Mouse (Mus musculus): Measurements from ENCODE around the gene Slain2. TPM values are rescaled to one million over a fixed set of nuclear protein-coding genes. Genes with fewer than 3 reads are reported as not detected.

Slain2 gene
- polyA plus RNA-seq (2015; fragmentation: Nextera tagmentation; extraction: Ambion mirVana), result 22.6 and 24.0 TPM in 2 replicates

GRCm38 (mm10) chr5:72913648-72914557 lies at the start of gene Slain2:
Gene Slain2 (plus strand): TSS chr5:72914304.
- ATAC-seq (replicated peaks; ENCODE audit: extremely low read depth, insufficient read depth, low FRiP score), result peak; percentile 94
- Histone ChIP-seq H3K9ac (ENCODE audit: low read length) (peak within 1 kb of the TSS; percentile 99), H3K4me2 (ENCODE audit: low read depth, low read length) (peak within 1 kb of the TSS; percentile 81), H3K27ac (ENCODE audit: low read length) (peak within 1 kb of the TSS; percentile 98), H3K4me1 (ENCODE audit: control insufficient read depth, insufficient read depth, low read length) (peaks cover 38% of the 10 kb centered on the region), H3K9me3 (replicated peaks; ENCODE audit: control insufficient read depth, low read length) (no peaks in the 10 kb centered on the region), H3K4me3 (ENCODE audit: low read length) (peak within 1 kb of the TSS; percentile 76), H3K27me3 (ENCODE audit: control insufficient read depth, insufficient read depth, low read length) (no peaks in the 10 kb centered on the region), H3K36me3 (ENCODE audit: control insufficient read depth, insufficient read depth) (no peaks in the 10 kb centered on the region)
- WGBS, result under 1% methylated on average over 81 of the region's 83 CpGs

- Histone ChIP-seq H3K9me3 (replicated peaks; ENCODE audit: control insufficient read depth, low read length) (peaks cover 3% of the 10 kb centered on the region; the same call in 1 of the 2 replicates), H3K4me3 (ENCODE audit: low read length) (no peak overlapping the region), H3K27ac (ENCODE audit: low read length) (no peak overlapping the region), H3K9ac (ENCODE audit: low read length) (no peak overlapping the region), H3K4me1 (ENCODE audit: control insufficient read depth, insufficient read depth, low read length) (peaks cover 25% of the 10 kb centered on the region), H3K4me2 (ENCODE audit: low read depth, low read length) (no peak overlapping the region), H3K36me3 (ENCODE audit: control insufficient read depth, insufficient read depth) (peaks cover 3% of the 10 kb centered on the region; the same call in 1 of the 2 replicates), H3K27me3 (ENCODE audit: control insufficient read depth, insufficient read depth, low read length) (no peaks in the 10 kb centered on the region)
- 76% methylated on average over 3 of the region's 3 CpGs for WGBS
- ATAC-seq (replicated peaks; ENCODE audit: extremely low read depth, insufficient read depth, low FRiP score), result no peak
Measured at GRCm38 (mm10) chr5:72864654-72865178, 49.4 kb upstream of the Slain2 start.

DNA sequence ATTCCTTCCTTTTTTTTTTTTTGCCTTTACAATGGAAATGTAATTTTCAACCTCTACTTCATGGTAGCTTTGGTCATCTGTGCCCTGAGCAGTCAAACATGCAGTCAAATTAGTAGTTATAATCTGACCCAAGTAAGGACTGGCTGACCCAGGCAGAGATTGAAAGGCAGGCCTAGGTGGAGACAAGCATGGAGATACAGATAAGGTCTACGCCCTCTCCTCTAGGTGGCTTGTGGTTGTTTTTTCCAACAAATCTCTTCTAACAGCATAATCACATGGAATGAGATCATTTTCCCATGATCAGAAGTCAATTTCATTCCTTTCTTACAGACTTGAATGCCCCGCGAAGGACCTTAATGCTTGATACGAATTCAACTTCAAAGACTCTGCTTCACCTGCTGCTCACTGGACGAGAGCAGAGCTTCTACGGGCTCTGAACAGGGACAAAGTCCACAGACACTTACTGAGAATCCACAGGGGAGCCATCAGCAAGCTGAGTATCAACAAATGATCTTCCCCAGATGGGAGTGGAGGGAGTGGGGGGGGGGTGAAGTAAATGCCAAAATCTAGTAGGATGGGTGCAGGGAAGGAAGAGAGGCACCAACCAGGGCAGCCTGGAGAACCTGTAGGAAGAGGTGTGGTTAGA lies 47.7 kb upstream of the Slain2 start:
- Histone ChIP-seq H3K4me3 (ENCODE audit: low read length) (peak overlapping the region; percentile 14; the same call in 1 of the 2 replicates), H3K4me1 (ENCODE audit: control insufficient read depth, insufficient read depth, low read length) (peaks cover 25% of the 10 kb centered on the region), H3K9ac (ENCODE audit: low read length) (no peak overlapping the region), H3K27me3 (ENCODE audit: control insufficient read depth, insufficient read depth, low read length) (no peaks in the 10 kb centered on the region), H3K4me2 (ENCODE audit: low read depth, low read length) (peak overlapping the region; percentile 94), H3K27ac (ENCODE audit: low read length) (no peak overlapping the region), H3K9me3 (replicated peaks; ENCODE audit: control insufficient read depth, low read length) (0 out of 2 replicates have a peak, but pooled peaks cover 3% of the 10 kb centered on the region), H3K36me3 (ENCODE audit: control insufficient read depth, insufficient read depth) (no peaks in the 10 kb centered on the region)
- WGBS, result 65% methylated on average over 6 of the region's 6 CpGs
- ATAC-seq (replicated peaks; ENCODE audit: extremely low read depth, insufficient read depth, low FRiP score), result no peak

GRCm38 (mm10) chr5:72867036-72867672 lies 47.0 kb upstream of the Slain2 start:
- no peaks in the 10 kb centered on the region for H3K36me3 ChIP-seq (ENCODE audit: control insufficient read depth, insufficient read depth)
- H3K9me3 ChIP-seq (replicated peaks; ENCODE audit: control insufficient read depth, low read length), result 0 out of 2 replicates have a peak, but pooled peaks cover 3% of the 10 kb centered on the region
- peak overlapping the region; percentile 82 for H3K9ac ChIP-seq (ENCODE audit: low read length)
- H3K4me1 ChIP-seq (ENCODE audit: control insufficient read depth, insufficient read depth, low read length), result peaks cover 25% of the 10 kb centered on the region
- H3K4me2 ChIP-seq (ENCODE audit: low read depth, low read length), result peak overlapping the region; percentile 94
- H3K27me3 ChIP-seq (ENCODE audit: control insufficient read depth, insufficient read depth, low read length), result no peaks in the 10 kb centered on the region
- ATAC-seq (replicated peaks; ENCODE audit: extremely low read depth, insufficient read depth, low FRiP score), result no peak
- no peak overlapping the region for H3K27ac ChIP-seq (ENCODE audit: low read length)
- peak overlapping the region; percentile 85 for H3K4me3 ChIP-seq (ENCODE audit: low read length)
- 38% methylated on average over 16 of the region's 16 CpGs for WGBS

GRCm38 (mm10) chr5:72868091-72868875 lies 45.8 kb upstream of the Slain2 start, which contains the start of gene Tec:
Gene Tec (minus strand): TSS chr5:72868483.
- peak; percentile 93 for ATAC-seq (replicated peaks; ENCODE audit: extremely low read depth, insufficient read depth, low FRiP score)
- WGBS, result under 1% methylated on average over 60 of the region's 60 CpGs

DNA sequence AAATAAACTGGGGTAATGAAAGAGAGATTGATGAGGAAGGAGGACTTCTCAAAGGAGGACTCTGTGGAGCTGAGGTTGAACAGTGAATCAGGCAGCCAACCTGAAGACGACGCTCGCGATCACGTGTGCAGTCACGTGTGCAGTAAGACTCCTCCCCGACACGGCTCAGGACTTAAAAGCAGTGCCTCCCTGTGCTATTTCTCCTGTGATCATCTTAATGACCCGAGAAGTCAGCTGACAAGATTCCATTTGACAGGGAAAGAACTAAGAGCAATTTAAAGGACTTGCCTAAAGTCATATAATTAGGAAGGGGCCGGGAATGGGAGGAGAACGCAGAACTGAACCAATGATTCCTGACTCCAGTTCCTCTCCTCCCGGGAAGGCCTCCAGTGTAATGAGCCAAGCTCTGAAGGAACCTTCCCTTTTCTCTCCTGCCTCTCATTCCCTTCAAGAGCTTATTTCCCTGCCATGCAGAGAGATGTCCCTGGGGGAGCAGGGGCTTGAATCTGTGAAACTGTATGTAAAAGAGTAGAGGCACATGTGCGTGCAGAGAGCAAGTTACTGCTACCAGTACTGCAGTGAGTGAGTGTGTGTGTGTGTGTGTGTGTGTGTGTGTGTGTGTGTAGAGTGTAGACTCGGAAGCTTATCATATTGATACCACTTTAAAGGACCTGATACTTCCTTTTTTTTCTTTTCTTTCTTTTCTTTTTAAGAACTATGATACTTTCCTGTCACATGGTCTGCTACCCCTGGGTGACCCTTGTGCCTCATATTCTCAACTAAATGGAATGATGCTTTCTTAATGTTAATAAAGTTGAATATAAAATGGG lies 44.1 kb upstream of the Slain2 start:
- no peaks in the 10 kb centered on the region for H3K36me3 ChIP-seq (ENCODE audit: control insufficient read depth, insufficient read depth)

More at GRCm38 (mm10) chr5:72868091-72868875, 45.8 kb upstream of the Slain2 start, which contains the start of gene Tec:
- peak within 1 kb of the TSS; percentile 82 for H3K9ac ChIP-seq (ENCODE audit: low read length)
- H3K27ac ChIP-seq (ENCODE audit: low read length), result peak within 1 kb of the TSS; percentile 80
- H3K4me3 ChIP-seq (ENCODE audit: low read length), result peak within 1 kb of the TSS; percentile 85
- H3K4me2 ChIP-seq (ENCODE audit: low read depth, low read length), result peak within 1 kb of the TSS; percentile 94
- H3K4me1 ChIP-seq (ENCODE audit: control insufficient read depth, insufficient read depth, low read length), result peaks cover 25% of the 10 kb centered on the region
- no peaks in the 10 kb centered on the region for H3K36me3 ChIP-seq (ENCODE audit: control insufficient read depth, insufficient read depth)
- H3K27me3 ChIP-seq (ENCODE audit: control insufficient read depth, insufficient read depth, low read length), result no peaks in the 10 kb centered on the region
- H3K9me3 ChIP-seq (replicated peaks; ENCODE audit: control insufficient read depth, low read length), result 0 out of 2 replicates have a peak, but pooled peaks cover 3% of the 10 kb centered on the region

DNA sequence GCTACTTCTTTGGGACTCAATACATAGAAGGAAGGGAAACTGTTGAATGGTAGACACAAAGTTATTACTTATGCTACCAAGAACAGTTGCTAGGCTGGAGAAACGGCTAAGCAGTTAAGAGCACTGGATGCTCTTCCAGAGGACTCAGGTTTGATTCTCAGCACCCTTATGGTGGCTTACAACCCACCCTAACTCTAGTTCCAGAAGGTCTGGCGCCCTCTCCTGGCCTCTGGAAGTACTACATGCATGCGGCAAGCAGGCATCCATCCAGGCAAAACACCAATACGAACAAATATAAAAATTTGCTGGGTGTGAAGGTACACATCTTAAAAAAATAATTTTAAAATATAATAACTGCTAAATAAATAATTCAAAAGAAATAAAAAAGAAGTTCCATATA lies 43.0 kb upstream of the Slain2 start:
- H3K27me3 ChIP-seq (ENCODE audit: control insufficient read depth, insufficient read depth, low read length), result no peaks in the 10 kb centered on the region
- 0 out of 2 replicates have a peak, but pooled peaks cover 3% of the 10 kb centered on the region for H3K9me3 ChIP-seq (replicated peaks; ENCODE audit: control insufficient read depth, low read length)
- no peak overlapping the region for H3K9ac ChIP-seq (ENCODE audit: low read length)
- H3K4me1 ChIP-seq (ENCODE audit: control insufficient read depth, insufficient read depth, low read length), result peaks cover 25% of the 10 kb centered on the region
- no peak overlapping the region for H3K27ac ChIP-seq (ENCODE audit: low read length)
- H3K4me2 ChIP-seq (ENCODE audit: low read depth, low read length), result no peak overlapping the region
- H3K36me3 ChIP-seq (ENCODE audit: control insufficient read depth, insufficient read depth), result no peaks in the 10 kb centered on the region
- no peak overlapping the region for H3K4me3 ChIP-seq (ENCODE audit: low read length)
- WGBS, result 78% methylated on average over 4 of the region's 4 CpGs
- no peak for ATAC-seq (replicated peaks; ENCODE audit: extremely low read depth, insufficient read depth, low FRiP score)

More for the DNA sequence above, 44.1 kb upstream of the Slain2 start:
- H3K27me3 ChIP-seq (ENCODE audit: control insufficient read depth, insufficient read depth, low read length), result no peaks in the 10 kb centered on the region
- no peak overlapping the region for H3K4me3 ChIP-seq (ENCODE audit: low read length)
- H3K4me1 ChIP-seq (ENCODE audit: control insufficient read depth, insufficient read depth, low read length), result peaks cover 25% of the 10 kb centered on the region
- H3K27ac ChIP-seq (ENCODE audit: low read length), result no peak overlapping the region
- 0 out of 2 replicates have a peak, but pooled peaks cover 3% of the 10 kb centered on the region for H3K9me3 ChIP-seq (replicated peaks; ENCODE audit: control insufficient read depth, low read length)
- WGBS, result 76% methylated on average over 14 of the region's 14 CpGs
- H3K4me2 ChIP-seq (ENCODE audit: low read depth, low read length), result no peak overlapping the region
- no peak for ATAC-seq (replicated peaks; ENCODE audit: extremely low read depth, insufficient read depth, low FRiP score)
- H3K9ac ChIP-seq (ENCODE audit: low read length), result no peak overlapping the region

Data from heart, embryonic 16.5 days (tissue).